Comparison of ENCODE assay signal across 9 mouse cellular contexts in the genomic region with DNA sequence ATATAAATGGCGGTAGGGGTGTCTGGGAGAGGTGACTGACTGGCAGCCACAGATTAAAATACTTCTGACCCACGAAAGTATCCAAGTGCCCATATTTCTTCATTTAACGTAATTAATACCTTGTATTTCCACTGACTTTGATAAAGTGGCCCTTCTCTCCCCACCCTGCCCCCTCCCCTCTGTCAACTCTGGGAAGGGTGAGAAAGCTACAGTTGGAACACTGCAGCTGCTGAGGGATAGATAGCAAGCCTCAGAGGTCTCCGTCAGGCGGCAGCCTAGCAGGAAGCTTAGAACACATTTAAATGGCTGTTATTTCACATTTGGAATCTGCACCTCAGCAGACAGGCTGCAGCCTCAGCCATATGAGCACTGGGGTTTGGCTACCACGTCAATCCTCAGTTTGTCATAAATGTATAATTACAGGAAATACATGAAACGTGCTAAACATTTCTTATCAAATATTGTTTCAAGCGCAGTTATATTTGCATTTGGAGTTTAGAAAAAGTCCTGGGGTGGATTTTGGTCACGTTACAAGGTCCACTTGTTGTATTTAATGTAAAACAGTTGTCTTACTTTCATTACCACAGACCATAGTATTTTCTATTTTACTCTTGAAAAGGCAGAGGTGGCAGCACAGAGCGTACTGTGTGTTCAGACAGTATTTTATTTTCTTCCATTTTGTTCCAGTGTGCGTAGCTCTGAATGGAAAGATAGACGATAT.
DNase-seq lines count a peak whose midpoint lies in the region; ATAC-seq and TF ChIP-seq lines count a peak whose summit lies in the region.
"Had no signal": no experiment of that assay in that cellular context is flagged by ENCODE, and none has a peak within 500 bp of the region (broad histone marks: within the 10 kb centered on the region; RNA-seq: fewer than 3 reads in every experiment).

No protein-coding gene starts in this region.

- no peaks in the 10 kb centered on the region for H3K9me3 ChIP-seq in lung, embryonic 16.5 days (ENCODE audit: control insufficient read depth, low read length)
- no peaks in the 10 kb centered on the region for H3K9me3 ChIP-seq in intestine, embryonic 14.5 days (ENCODE audit: control insufficient read depth, low read length)
- no peaks in the 10 kb centered on the region for H3K9me3 ChIP-seq in liver, postnatal 0 days (ENCODE audit: low read length)
- H3K9me3 ChIP-seq: hindbrain, embryonic 15.5 days had no signal

- H3K4me1 ChIP-seq in lung, embryonic 16.5 days (replicated peaks; ENCODE audit: control insufficient read depth, insufficient read depth, low read length) = peaks cover 19% of the 10 kb centered on the region
- peaks cover 50% of the 10 kb centered on the region for H3K4me1 ChIP-seq in intestine, embryonic 14.5 days (replicated peaks; ENCODE audit: control insufficient read depth, insufficient read depth, low read length)
- peaks cover 23% of the 10 kb centered on the region for H3K4me1 ChIP-seq in liver, postnatal 0 days (ENCODE audit: insufficient read depth)

- H3K4me2 ChIP-seq in lung, embryonic 16.5 days (ENCODE audit: low read depth, low read length) = peak overlapping the region; percentile 18; the same call in 1 of the 2 replicates
- peak overlapping the region; percentile 26; the same call in 1 of the 2 replicates for H3K4me2 ChIP-seq in intestine, embryonic 14.5 days (ENCODE audit: low read length)
- peak overlapping the region; percentile 27 for H3K4me2 ChIP-seq in liver, postnatal 0 days (ENCODE audit: low read depth, low read length)
- H3K4me2 ChIP-seq: hindbrain, embryonic 15.5 days had no signal

- no peak overlapping the region for H3K4me3 ChIP-seq in lung, embryonic 16.5 days (ENCODE audit: low read length)
- H3K4me3 ChIP-seq in intestine, embryonic 14.5 days (ENCODE audit: low read depth, low read length) = no peak overlapping the region
- H3K4me3 ChIP-seq in liver, postnatal 0 days (ENCODE audit: low read depth, low read length) = no peak overlapping the region
- H3K4me3 ChIP-seq: hindbrain, embryonic 15.5 days had no signal

- 0 out of 2 replicates have a peak overlapping the region, but pooled peaks have one; percentile 32 for H3K9ac ChIP-seq in lung, embryonic 16.5 days (ENCODE audit: low read length)
- H3K9ac ChIP-seq in intestine, embryonic 14.5 days (ENCODE audit: low read length) = no peak overlapping the region
- no peak overlapping the region for H3K9ac ChIP-seq in liver, postnatal 0 days (replicated peaks)
- H3K9ac ChIP-seq: hindbrain, embryonic 15.5 days had no signal

- H3K27ac ChIP-seq in lung, embryonic 16.5 days (ENCODE audit: low read length) = peak overlapping the region; percentile 86
- H3K27ac ChIP-seq in intestine, embryonic 14.5 days (ENCODE audit: low read depth) = peak overlapping the region; percentile 30; the same call in 1 of the 2 replicates
- 0 out of 2 replicates have a peak overlapping the region, but pooled peaks have one; percentile 29 for H3K27ac ChIP-seq in liver, postnatal 0 days (ENCODE audit: low read depth)
- H3K27ac ChIP-seq: hindbrain, embryonic 15.5 days had no signal

- H3K36me3 ChIP-seq in lung, embryonic 16.5 days (ENCODE audit: control insufficient read depth, insufficient read depth, low read length) = no peaks in the 10 kb centered on the region
- no peaks in the 10 kb centered on the region for H3K36me3 ChIP-seq in intestine, embryonic 14.5 days (ENCODE audit: control insufficient read depth, insufficient read depth, low read length)
- H3K36me3 ChIP-seq in liver, postnatal 0 days (replicated peaks; ENCODE audit: insufficient read depth, low read length) = no peaks in the 10 kb centered on the region
- H3K36me3 ChIP-seq: hindbrain, embryonic 15.5 days had no signal

- peak; percentile 73 for DNase-seq in heart, adult 11 months
- no peak for DNase-seq in heart, adult 18-20 months
- no peak for DNase-seq in lung, adult 18-20 months
- DNase-seq in intestine, embryonic 14.5 days (ENCODE audit: low spot score) = no peak
- DNase-seq in liver, postnatal 0 days = no peak
- no peak for DNase-seq in right cerebral cortex, postnatal 25 days

- H3K27me3 ChIP-seq in lung, embryonic 16.5 days (ENCODE audit: control insufficient read depth, insufficient read depth, low read depth, low read length) = no peaks in the 10 kb centered on the region
- no peaks in the 10 kb centered on the region for H3K27me3 ChIP-seq in intestine, embryonic 14.5 days (replicated peaks; ENCODE audit: control insufficient read depth, insufficient read depth, low read length)
- H3K27me3 ChIP-seq in liver, postnatal 0 days (ENCODE audit: insufficient read depth, low read length) = no peaks in the 10 kb centered on the region
- H3K27me3 ChIP-seq: hindbrain, embryonic 15.5 days had no signal

- WGBS in lung, embryonic 16.5 days = 32% methylated on average over 12 of the region's 12 CpGs
- WGBS in intestine, embryonic 14.5 days = 49% methylated on average over 12 of the region's 12 CpGs
- WGBS in liver, postnatal 0 days (ENCODE audit: insufficient replicate concordance) = 43% methylated on average over 12 of the region's 12 CpGs

- peak; percentile 82 for TF ChIP-seq EP300 in liver, postnatal 0 days (IDR thresholded peaks at IDR 0.05; ENCODE audit: low read depth)

- peak; percentile 61; the same call in 1 of the 2 replicates for ATAC-seq in lung, embryonic 16.5 days (ENCODE audit: low read depth)
- ATAC-seq in intestine, embryonic 14.5 days (replicated peaks; ENCODE audit: low FRiP score, low TSS enrichment, low read depth) = no peak
- ATAC-seq in liver, postnatal 0 days = peak; percentile 79
- ATAC-seq in cerebellum, adult (ENCODE audit: insufficient number of reproducible peaks, low FRiP score, low TSS enrichment) = no peak

- no peak for TF ChIP-seq CTCF in liver, postnatal 0 days (IDR thresholded peaks at IDR 0.05; ENCODE audit: low read depth)

Comparison
In these comparisons a context has a peak if more than half of its experiments do, and no peak if none do; other contexts are left out.
1. ATAC-seq: peak in lung, embryonic 16.5 days (single experiment) and liver, postnatal 0 days (single experiment); none in intestine, embryonic 14.5 days (single experiment) and cerebellum, adult (single experiment).
2. H3K27ac ChIP-seq: peak in every context shown above with its lines; median percentile 86 in lung, embryonic 16.5 days; 30 in intestine, embryonic 14.5 days; 29 in liver, postnatal 0 days.
3. Peak in every context shown above with its lines, with median percentiles within 50 percentile points of each other: H3K4me2 ChIP-seq.